Comparison of ENCODE assay signal across 8 mouse cellular contexts in genomic region chrX:8074430-8075014, GRCm38 (mm10). TPM values are rescaled to one million over a fixed set of nuclear protein-coding genes. Genes with fewer than 3 reads are reported as not detected.
DNase-seq lines count a peak whose midpoint lies in the region; ATAC-seq lines count a peak whose summit lies in the region.

Gene Suv39h1 (minus strand): TSS chrX:8074760.

- intact Hi-C loops in gastrocnemius, postnatal 14 days (cut with DNase I; ENCODE audit: low total_unique reads): no loop called here
- intact Hi-C loops in left cerebral cortex, postnatal 10 days (cut with DNase I): no loop called here

- peak; percentile 96 for ATAC-seq in inflammation-experienced regulatory T-cells, adult 6 months
- ATAC-seq in megakaryocyte-erythroid progenitor cell, adult 5-6 weeks (replicated peaks; ENCODE audit: low FRiP score, low TSS enrichment, poor library complexity, severe bottlenecking): peak; percentile 98

- peak; percentile 95 to 96 for DNase-seq in adrenal gland, adult (ENCODE audit: inconsistent age in 2 of 2, low spot score in 1 of 2)
- peak; percentile 95 for DNase-seq in embryo, embryonic 10.5 days (ENCODE audit: low spot score)
- peak; percentile 93 for DNase-seq in gastrocnemius, postnatal 14 days
- peak; percentile 93 to 96 for DNase-seq in left cerebral cortex, postnatal 10 days (ENCODE audit: extremely low spot score in 1 of 2, low spot score in 2 of 2)
- peak; percentile 91 for DNase-seq in right cerebral cortex, postnatal 25 days
- DNase-seq in urinary bladder, postnatal 4 days (ENCODE audit: low spot score in 2 of 2): peak; percentile 92

RNA-seq across cellular contexts. Expression of gene Suv39h1, which starts in this region (rescaled TPM):
- 1 to 10 TPM; 5.2 to 5.5 TPM for total RNA-seq in gastrocnemius, postnatal 14 days (2021)
- 10 to 100 TPM; 14.7 to 26.1 (median 20.7) TPM for polyA plus RNA-seq in inflammation-experienced regulatory T-cells, adult 6 months (2017; shearing (Covaris generic))
- total RNA-seq in left cerebral cortex, postnatal 10 days (2021): 10 to 100 TPM; 34.3 to 36.7 TPM
- total RNA-seq in megakaryocyte-erythroid progenitor cell, adult 5-6 weeks (2014; fragmentation: Nextera tagmentation): 79.0 and 89.2 TPM in 2 replicates
- total RNA-seq in megakaryocyte-erythroid progenitor cell, adult 5-6 weeks (2017): 68.2 and 84.3 TPM in 2 replicates

Comparison
In these comparisons a context has a peak if more than half of its experiments do, and no peak if none do; other contexts are left out.
1. Peak in every context shown above with its lines: DNase-seq and ATAC-seq.
2. RNA of gene Suv39h1 (total RNA-seq): 68.2 to 89.2 TPM in megakaryocyte-erythroid progenitor cell, adult 5-6 weeks and 34.3 to 36.7 TPM in left cerebral cortex, postnatal 10 days; 5.2 to 5.5 TPM in gastrocnemius, postnatal 14 days; every median in the first group is over 4 times any median in the second.